Mouse (Mus musculus) thymus, adult 18-20 months (tissue): ENCODE measurements around the gene Abca15.
"Not testable (repeated sequence)": the region's sequence is repeated elsewhere in the genome, so short reads cannot be mapped to it uniquely, and the experiment has no call there.

Source experiments
- DNase-seq, 2 experiments: peaks; one replicate each; pipeline ENCODE4 v3.0.0; 2022; ENCODE audit warnings: mixed read lengths in 2 of 2

The Abca15 gene

GRCm38 (mm10) chr7:120328087-120328793 lies at the start of gene Abca15:
Gene Abca15, plus strand, starts transcription at chr7:120328670.
- DNase-seq = no peak

DNA sequence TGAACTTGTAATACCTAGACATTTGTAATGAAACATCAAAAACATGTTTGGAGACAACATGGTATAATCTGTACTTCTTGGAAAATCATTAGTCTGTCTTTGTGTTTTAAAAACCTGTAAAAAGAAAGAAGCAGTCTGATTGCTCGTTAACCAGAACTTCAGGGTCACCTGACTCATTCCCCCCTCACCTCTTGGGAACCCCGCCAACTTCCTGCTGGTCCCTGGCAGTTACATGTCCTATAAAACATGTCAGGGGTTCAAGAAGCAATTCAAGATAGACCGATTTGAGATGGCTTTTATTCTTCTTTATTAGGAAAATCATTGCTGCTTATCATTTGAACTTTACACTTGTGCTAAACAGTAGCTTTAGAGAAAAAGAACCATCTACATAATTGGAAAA lies 43.2 kb upstream of the Abca15 start:
- DNase-seq = no peak

DNA sequence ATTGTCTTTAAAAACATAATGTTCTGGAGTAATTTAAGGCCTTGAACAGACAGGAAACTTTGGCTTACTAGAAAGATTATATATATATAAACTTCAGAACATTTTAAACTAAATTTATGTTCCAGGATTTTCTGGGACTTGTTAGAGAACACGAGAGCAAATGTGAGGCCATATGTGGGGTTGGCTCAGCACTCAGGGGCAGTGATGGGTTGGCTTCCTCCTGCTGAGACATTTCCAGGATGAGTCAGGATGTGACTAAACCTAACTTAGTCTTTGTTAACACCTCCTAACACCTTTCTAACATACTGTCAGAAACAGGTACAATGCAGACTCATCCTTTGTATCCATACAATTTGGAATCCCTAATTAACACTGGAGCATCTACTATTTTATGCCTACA lies 12.4 kb upstream of the Abca15 start:
- no peak for DNase-seq

GRCm38 (mm10) chr7:120322963-120323362 lies 5.5 kb upstream of the Abca15 start:
- no peak for DNase-seq

DNA sequence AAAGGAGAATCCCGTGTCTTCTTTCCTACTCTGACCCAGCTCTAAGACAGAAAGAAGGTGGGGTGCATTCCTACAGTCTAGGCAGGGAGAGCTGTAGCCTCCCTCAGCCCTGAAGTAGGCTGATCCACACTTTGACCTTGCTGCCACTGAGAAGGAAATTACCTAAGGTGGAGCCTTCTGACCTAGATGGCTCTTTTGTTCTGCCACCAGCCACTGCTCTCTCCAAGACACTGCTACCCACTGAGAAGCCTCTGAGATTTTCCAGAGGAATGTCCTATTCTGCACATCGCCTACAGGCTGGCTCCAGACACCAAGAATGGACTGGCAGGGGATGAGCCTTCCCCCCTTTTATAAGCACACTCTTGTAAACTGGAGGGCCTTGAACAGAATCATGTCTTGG lies 2.6 kb upstream of the Abca15 start:
- not testable (repeated sequence) for DNase-seq

DNA sequence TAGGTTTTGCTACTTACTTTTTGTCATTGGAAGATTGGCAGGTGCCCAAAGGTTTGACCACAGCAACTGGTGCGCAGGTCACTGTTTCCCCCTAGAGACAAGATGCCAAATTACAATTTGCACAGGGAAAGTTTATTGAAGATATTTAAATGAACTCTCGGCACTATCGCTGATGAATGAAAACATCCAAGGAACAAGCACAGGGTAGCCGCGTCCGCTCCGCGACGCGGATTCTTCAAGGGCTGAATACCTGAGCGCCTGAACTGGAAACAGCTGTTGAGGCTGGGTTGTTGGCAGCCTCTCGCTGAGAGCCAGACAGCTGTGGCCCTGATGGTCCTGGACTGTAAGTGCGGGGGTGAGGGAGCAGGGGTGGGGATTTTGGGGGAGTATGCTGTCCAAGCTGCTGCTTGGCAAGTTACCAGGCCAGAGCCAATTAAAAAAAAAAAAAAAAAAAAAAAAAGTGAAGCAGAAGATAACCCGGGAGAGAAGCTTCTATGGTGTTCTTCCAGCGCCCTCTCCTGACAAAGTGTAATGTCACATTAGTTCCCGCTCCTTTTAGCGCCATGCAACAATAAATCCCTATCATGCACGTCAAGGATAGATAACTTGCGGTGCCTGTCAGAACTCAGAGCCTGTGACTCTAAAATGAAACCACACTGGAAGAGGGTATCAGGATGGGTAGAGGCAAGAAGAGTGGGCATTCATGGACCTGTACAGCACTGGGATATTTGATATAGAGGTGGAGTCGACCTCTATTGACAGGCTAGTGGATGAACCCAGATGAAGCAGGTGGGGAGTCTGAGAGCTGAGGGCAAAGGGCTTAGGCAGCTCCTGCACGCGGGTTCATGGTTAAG lies 1.0 kb upstream of the Abca15 start:
- no peak for DNase-seq

- no peak for DNase-seq
Observed at GRCm38 (mm10) chr7:120361159-120361558, 32.7 kb downstream of the Abca15 start.

DNA sequence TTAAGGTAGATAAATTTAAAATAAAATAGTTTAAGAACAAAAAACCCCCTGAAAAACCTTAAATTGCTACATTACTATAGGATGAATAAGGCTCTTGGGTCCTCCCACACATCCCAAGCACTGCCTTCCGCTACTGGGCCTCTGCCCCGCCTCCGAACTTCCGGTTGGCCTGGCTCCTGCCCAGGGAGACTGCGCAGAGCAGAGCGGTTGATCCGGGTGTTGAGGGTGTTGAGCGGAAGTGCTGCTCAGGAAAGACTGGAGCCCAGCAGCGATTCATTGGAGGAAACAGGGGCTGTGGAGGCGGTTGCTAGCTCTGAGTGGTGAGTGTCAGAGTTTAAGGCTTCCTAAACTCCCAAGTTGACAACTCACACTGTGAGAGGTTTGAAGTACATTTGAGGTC lies 81.0 kb downstream of the Abca15 start, which contains the start of gene Abca16:
TSS of gene Abca16 (plus strand) at position 201 of the 400 bp plus-strand sequence.
- no peak for DNase-seq

DNA sequence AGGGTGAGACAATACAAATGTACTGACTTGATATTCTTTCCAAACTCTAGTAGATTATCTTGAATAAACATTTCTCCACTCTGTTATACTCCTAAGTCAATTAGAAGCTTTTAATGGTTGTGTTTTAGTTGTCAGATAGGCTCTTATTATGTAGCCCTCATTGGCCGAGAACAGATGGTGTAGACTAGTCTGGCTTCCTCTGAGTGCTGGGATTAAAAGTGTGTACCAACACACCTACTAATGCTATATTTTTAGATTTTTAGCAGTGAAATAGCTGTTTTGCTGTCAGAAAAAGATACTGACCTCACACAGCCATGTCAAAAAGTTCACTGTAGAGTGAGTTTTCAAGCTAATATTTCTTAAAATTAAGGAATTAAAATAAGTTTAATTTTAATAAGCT lies 83.9 kb downstream of the Abca15 start:
- no peak for DNase-seq

- DNase-seq = no peak
Observed at GRCm38 (mm10) chr7:120426625-120427024, 98.2 kb downstream of the Abca15 start.

DNA sequence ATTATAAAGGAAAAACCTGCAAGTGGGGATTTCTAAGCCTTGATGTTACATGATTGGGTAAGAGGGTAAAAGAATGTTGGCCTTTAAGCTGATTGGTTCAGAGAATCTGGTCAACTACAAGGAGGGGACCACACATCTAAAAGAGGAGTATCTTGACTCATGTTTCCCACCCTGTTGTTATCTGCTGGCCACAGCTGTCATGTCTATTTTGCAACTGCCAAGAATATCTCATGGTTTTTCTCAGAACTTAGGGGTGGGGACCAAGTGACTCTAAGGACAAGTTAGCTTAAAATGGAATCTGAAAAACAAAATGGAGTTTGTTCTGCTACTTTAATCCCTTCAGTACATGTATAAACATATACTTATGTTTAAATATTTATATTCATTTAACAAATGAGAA lies 103.0 kb downstream of the Abca15 start:
- no peak for DNase-seq
